Mouse (Mus musculus): ENCODE measurements around the gene Cdk5. TPM values are rescaled to one million over a fixed set of nuclear protein-coding genes. Genes with fewer than 3 reads are reported as not detected.

Cdk5 gene
- 100 to 1,000 TPM; 148 to 150 TPM for total RNA-seq (2021)

GRCm38 (mm10) chr5:24423129-24424003 is at the start of gene Cdk5, which contains the start of gene Slc4a2:
TSS of gene Cdk5 (minus strand) at chr5:24423530.
TSS of gene Slc4a2 (plus strand) at chr5:24423837.
- peak; percentile 99 for DNase-seq (ENCODE audit: extremely low spot score in 1 of 2, low spot score in 2 of 2)
- intact Hi-C loops (cut with DNase I): loop anchor here (2.0 to 5.0 kb wide), 2 partner anchors 21 to 54 kb away; partner anchors contain the start of gene Fastk

DNA sequence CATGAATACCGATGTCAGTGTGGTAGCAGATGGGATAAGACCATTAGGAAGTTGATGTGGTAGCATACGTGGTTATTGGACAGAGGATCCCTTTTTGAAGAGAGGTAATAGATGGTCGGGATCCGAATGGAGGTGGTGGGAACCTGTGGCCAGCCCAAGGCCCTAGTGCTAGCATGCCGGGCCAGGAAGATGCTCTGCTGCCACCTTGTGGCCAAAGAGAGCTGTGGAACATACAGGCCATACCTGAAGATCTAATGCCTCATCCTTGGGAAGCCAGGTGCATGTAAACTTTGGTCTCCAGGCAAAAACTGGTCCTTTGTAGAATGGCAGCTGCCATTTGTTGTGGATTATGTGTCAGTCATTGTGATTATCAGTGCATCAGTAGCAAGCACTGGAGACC is 47.3 kb upstream of the Cdk5 start:
- DNase-seq (ENCODE audit: extremely low spot score in 1 of 2, low spot score in 2 of 2): peak in 1 of 2 experiments; percentile 80
- intact Hi-C loops (cut with DNase I): loop anchor here (2.0 kb wide), 1 partner anchor 18 kb away; the partner anchor contains the start of gene Agap3

GRCm38 (mm10) chr5:24466762-24467161 is 43.4 kb upstream of the Cdk5 start:
- intact Hi-C loops (cut with DNase I): no loop called here

GRCm38 (mm10) chr5:24455613-24456012 is 32.3 kb upstream of the Cdk5 start:
- intact Hi-C loops (cut with DNase I): no loop called here
- DNase-seq (ENCODE audit: extremely low spot score in 1 of 2, low spot score in 2 of 2): no peak

More at GRCm38 (mm10) chr5:24466762-24467161, 43.4 kb upstream of the Cdk5 start:
- no peak for DNase-seq (ENCODE audit: extremely low spot score in 1 of 2, low spot score in 2 of 2)

DNA sequence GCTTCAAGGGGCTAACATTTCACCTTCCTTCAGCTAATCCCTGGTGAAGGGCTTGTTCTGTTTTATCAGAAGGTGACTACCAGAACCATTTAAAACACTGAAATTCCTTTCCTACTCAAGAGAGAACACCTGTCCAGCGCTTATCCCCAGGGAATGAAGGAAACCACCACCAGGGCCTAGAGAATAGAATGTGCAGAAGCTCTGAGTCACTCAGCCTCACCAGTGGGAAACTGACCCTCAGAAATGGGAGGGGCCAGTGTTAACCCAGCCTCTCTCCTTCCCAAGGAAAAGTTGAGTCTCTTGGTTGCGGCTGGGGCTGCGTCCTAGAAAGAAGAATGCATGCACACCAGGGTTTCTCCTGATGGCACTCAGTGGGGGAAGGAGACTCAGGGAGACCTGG is 31.7 kb upstream of the Cdk5 start:
- DNase-seq (ENCODE audit: extremely low spot score in 1 of 2, low spot score in 2 of 2): no peak
- intact Hi-C loops (cut with DNase I): no loop called here

DNA sequence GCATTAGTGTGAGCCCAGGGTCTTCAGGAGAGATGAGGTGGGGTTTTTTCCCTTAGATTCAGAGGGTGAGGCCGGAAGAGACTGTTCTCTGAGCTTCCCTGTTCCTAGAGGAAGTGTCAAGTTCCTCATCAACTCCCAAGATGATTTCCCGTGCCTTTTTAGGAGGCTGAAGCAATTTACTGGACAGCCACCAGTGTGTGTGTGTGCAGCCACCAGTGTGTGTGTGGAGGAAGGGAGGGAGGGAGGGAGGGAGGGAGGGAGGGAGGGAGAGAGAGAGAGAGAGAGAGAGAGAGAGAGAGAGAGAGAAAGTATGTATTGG is 30.6 kb upstream of the Cdk5 start:
- intact Hi-C loops (cut with DNase I): loop anchor here (2.0 kb wide), 1 partner anchor 17 kb away; no protein-coding TSS in a partner anchor
- DNase-seq (ENCODE audit: extremely low spot score in 1 of 2, low spot score in 2 of 2): no peak

DNA sequence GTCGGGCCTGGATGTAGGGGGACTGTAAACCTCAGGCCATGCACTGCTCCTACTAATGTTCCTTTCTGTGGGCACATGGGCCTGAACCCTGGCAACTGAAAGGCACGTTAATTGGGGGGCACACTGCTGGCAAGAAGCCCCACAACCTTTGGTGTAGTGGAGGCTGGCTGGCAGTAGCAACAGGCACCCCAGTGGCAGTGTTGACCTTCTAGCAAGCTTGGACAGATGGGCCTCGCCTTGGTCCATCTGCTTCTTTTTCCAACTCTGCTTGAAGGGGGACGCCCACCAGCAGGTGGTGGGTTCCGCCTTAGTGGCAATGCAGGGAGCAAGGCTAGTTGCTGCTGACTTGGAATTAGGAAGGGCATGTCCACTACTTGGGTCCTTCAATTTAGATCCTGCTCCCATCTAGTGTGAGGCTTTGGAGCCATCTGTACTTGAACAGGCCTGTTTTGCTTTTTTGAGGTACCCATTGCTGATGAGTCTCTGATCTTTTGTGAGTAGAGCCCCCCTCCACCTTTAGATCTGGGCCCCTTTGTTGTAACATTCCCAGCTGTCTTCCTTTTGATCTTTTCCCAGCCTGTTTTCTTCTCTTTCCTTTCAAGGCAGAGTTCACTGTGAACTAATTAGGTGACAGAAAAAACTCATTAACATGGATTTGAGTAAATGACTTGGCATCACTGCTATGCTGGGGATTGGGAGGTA is 30.1 kb upstream of the Cdk5 start:
- intact Hi-C loops (cut with DNase I): loop anchor here (2.0 kb wide), 1 partner anchor 17 kb away; no protein-coding TSS in a partner anchor
- DNase-seq (ENCODE audit: extremely low spot score in 1 of 2, low spot score in 2 of 2): no peak

GRCm38 (mm10) chr5:24452691-24453233 is 29.4 kb upstream of the Cdk5 start:
- intact Hi-C loops (cut with DNase I): loop anchor here (2.0 kb wide), 1 partner anchor 18 kb away; no protein-coding TSS in a partner anchor
- DNase-seq (ENCODE audit: extremely low spot score in 1 of 2, low spot score in 2 of 2): no peak

- intact Hi-C loops (cut with DNase I): loop anchor here (2.0 kb wide), 1 partner anchor 19 kb away; no protein-coding TSS in a partner anchor
- DNase-seq (ENCODE audit: extremely low spot score in 1 of 2, low spot score in 2 of 2): peak in 1 of 2 experiments; percentile 64
These were observed 28.8 kb upstream of the Cdk5 start, which contains the start of gene Agap3 for GRCm38 (mm10) chr5:24452030-24452690. TSS of gene Agap3 (plus strand) at chr5:24452177.

GRCm38 (mm10) chr5:24451264-24452029 is 28.1 kb upstream of the Cdk5 start:
- peak; percentile 81 to 95 for DNase-seq (ENCODE audit: extremely low spot score in 1 of 2, low spot score in 2 of 2)
- intact Hi-C loops (cut with DNase I): loop anchor here (2.0 kb wide), 1 partner anchor 19 kb away; no protein-coding TSS in a partner anchor

- intact Hi-C loops (cut with DNase I): no loop called here
- peak; percentile 76 to 88 for DNase-seq (ENCODE audit: extremely low spot score in 1 of 2, low spot score in 2 of 2)
These were observed 24.4 kb upstream of the Cdk5 start, which contains the start of gene Tmub1 for GRCm38 (mm10) chr5:24447624-24448298. TSS of gene Tmub1 (minus strand) at chr5:24447854.

DNA sequence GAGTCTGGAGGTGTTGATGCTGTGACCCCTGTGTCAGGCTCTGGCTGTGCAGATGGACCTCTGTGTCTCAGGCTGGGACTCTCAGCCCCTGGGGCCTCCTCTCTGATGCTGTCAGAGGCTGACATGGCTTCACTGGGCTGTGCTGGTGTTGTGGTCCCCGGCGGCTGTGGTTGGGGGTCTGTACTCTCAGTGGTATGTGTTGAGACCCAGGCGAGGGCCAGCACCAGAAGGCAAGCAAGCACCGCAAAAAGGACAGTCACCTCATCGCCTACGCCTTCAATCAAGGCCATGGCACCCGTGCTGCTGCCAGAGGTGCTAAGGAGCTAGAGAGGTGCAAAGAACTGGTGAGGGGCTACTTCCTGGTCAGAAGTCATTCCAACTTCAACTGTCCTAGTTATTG is 23.3 kb upstream of the Cdk5 start:
- peak in 1 of 2 experiments; percentile 29 for DNase-seq (ENCODE audit: extremely low spot score in 1 of 2, low spot score in 2 of 2)
- intact Hi-C loops (cut with DNase I): no loop called here

- no peak for DNase-seq (ENCODE audit: extremely low spot score in 1 of 2, low spot score in 2 of 2)
- intact Hi-C loops (cut with DNase I): loop anchor here (2.0 kb wide), 1 partner anchor 21 kb away; no protein-coding TSS in a partner anchor
These were observed 22.2 kb upstream of the Cdk5 start for GRCm38 (mm10) chr5:24445428-24446080.

DNA sequence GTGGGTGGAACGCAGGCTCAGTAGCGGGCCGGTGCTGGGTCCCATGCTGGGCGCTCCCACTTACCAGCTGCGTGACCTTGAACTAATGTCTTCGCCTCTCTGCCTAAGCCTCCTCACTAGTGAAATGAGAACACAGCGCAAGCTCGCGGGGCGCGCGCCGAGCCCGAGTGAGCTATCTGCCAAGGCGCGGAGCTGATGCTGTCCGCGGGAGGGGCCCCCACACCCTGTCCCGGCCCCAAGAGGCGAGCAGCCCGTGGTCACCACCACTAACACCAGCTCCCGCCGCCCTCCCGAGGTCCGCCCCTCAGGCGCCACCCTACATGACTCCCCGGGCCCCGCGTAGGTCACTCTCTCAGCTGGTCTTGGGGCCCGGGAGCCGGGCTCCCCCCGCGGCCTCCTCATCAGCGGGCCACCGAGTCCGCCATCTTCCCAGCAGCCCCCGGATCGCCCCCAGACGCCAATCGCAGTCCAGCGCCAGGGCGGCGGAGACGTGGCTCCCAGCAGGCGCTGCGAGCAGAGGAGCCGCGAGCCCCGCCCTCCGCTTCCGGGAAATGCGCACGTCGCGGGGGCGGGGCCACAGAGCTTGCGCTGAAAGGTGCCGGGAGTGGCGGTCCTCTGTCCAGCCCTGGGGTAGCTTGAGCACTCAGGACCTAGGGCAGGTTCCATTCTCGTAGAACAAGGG is 21.6 kb upstream of the Cdk5 start, which contains the start of gene Fastk:
Gene Fastk (minus strand): TSS at position 542 of the 682 bp plus-strand sequence.
- intact Hi-C loops (cut with DNase I): loop anchor here (2.0 kb wide), 1 partner anchor 20 kb away; no protein-coding TSS in a partner anchor
- peak; percentile 86 to 97 for DNase-seq (ENCODE audit: extremely low spot score in 1 of 2, low spot score in 2 of 2)

- intact Hi-C loops (cut with DNase I): loop anchor here (2.0 kb wide), 1 partner anchor 19 kb away; no protein-coding TSS in a partner anchor
- peak in 1 of 2 experiments; percentile 45 for DNase-seq (ENCODE audit: extremely low spot score in 1 of 2, low spot score in 2 of 2)
These were observed 20.6 kb upstream of the Cdk5 start for GRCm38 (mm10) chr5:24443927-24444326.

GRCm38 (mm10) chr5:24443204-24443603 is 19.9 kb upstream of the Cdk5 start:
- intact Hi-C loops (cut with DNase I): no loop called here
- no peak for DNase-seq (ENCODE audit: extremely low spot score in 1 of 2, low spot score in 2 of 2)
